Mouse (Mus musculus) heart, postnatal 36 days (tissue): Measurements from ENCODE around the gene Herc2. TPM values are rescaled to one million over a fixed set of nuclear protein-coding genes. Genes with fewer than 3 reads are reported as not detected.

Source experiments
- DNase-seq, 2 experiments: peaks; one replicate each; pipeline ENCODE4 v3.0.0; 2021 to 2022
- intact Hi-C: fragments of 180-260 bp; cut with DNase I; formaldehyde crosslinking; loops from one replicate; pipeline ENCODE4 v1.15.1; 2025
- total RNA-seq, 2 experiments: library from RNA; stranded (reverse); gene quantifications; 2 replicates each; pipeline ENCODE4 v1.2.3; 2021

Gene Herc2
- total RNA-seq, 2 experiments from 2014 or later, result 43.4 to 45.9 TPM

- DNase-seq, result no peak
- intact Hi-C loops, result no loop called here
Observed at GRCm38 (mm10) chr7:56168713-56169112, 118.7 kb downstream of the Herc2 start.

- no peak for DNase-seq
- intact Hi-C loops, result no loop called here
Observed at GRCm38 (mm10) chr7:56177371-56177770, 127.4 kb downstream of the Herc2 start.

GRCm38 (mm10) chr7:56191041-56191440, 141.0 kb downstream of the Herc2 start:
- no peak for DNase-seq
- intact Hi-C loops, result no loop called here

GRCm38 (mm10) chr7:56191661-56192060, 141.7 kb downstream of the Herc2 start:
- DNase-seq, result no peak

GRCm38 (mm10) chr7:56201483-56202218, 151.7 kb downstream of the Herc2 start:
- intact Hi-C loops, result no loop called here
- DNase-seq, result no peak

More at GRCm38 (mm10) chr7:56191661-56192060, 141.7 kb downstream of the Herc2 start:
- intact Hi-C loops, result no loop called here

- no peak for DNase-seq
- intact Hi-C loops, result no loop called here
Observed at GRCm38 (mm10) chr7:56202843-56203242, 152.8 kb downstream of the Herc2 start.

- intact Hi-C loops, result no loop called here
- DNase-seq, result no peak
Observed at GRCm38 (mm10) chr7:56203286-56203685, 153.3 kb downstream of the Herc2 start.

- DNase-seq, result no peak
- intact Hi-C loops, result loop anchor here (5.0 kb wide), 1 partner anchor 288 kb away; no protein-coding TSS in a partner anchor
Observed at GRCm38 (mm10) chr7:56204877-56205276, 154.9 kb downstream of the Herc2 start.

GRCm38 (mm10) chr7:56220811-56221210, 170.8 kb downstream of the Herc2 start:
- no peak for DNase-seq
- intact Hi-C loops, result no loop called here

GRCm38 (mm10) chr7:56235794-56236423, 185.9 kb downstream of the Herc2 start:
- intact Hi-C loops, result no loop called here
- DNase-seq, result no peak

- intact Hi-C loops, result no loop called here
- DNase-seq, result no peak
Observed at GRCm38 (mm10) chr7:56236617-56237016, 186.6 kb downstream of the Herc2 start.

GRCm38 (mm10) chr7:56239543-56239942, 189.5 kb downstream of the Herc2 start, which contains the start of gene Oca2:
TSS of gene Oca2 (plus strand) at chr7:56239760.
- intact Hi-C loops, result no loop called here
- no peak for DNase-seq

GRCm38 (mm10) chr7:56254568-56254967, 204.6 kb downstream of the Herc2 start:
- intact Hi-C loops, result no loop called here
- DNase-seq, result no peak

GRCm38 (mm10) chr7:56257875-56258441, 208.0 kb downstream of the Herc2 start:
- intact Hi-C loops, result no loop called here
- DNase-seq, result no peak

GRCm38 (mm10) chr7:56277506-56277905, 227.5 kb downstream of the Herc2 start:
- intact Hi-C loops, result no loop called here
- DNase-seq, result no peak

Other genes with a start within 250 kb of the Herc2 start
- gene Cyfip1, start 208.5 kb upstream of the Herc2 start, total RNA-seq, result 10 to 100 TPM; 39.0 to 42.1 TPM
- 10 to 100 TPM; 41.2 to 48.9 TPM for gene Nipa2, start 87.7 kb upstream of the Herc2 start, total RNA-seq
- gene Nipa1, start 30.2 kb upstream of the Herc2 start, total RNA-seq, result 1 to 10 TPM; 5.8 to 5.9 TPM
- not detected for gene Oca2, start 189.6 kb downstream of the Herc2 start, total RNA-seq